Mouse (Mus musculus) MEL (cell line): ENCODE results near the gene Ncapd2. TPM values are rescaled to one million over a fixed set of nuclear protein-coding genes. Genes with fewer than 3 reads are reported as not detected.
"Not testable (repeated sequence)": the region's sequence is repeated elsewhere in the genome, so short reads cannot be mapped to it uniquely, and the experiment has no call there.

Experiments used
- DNase-seq: peaks from one replicate; pipeline ENCODE4 v3.0.0; 2011; ENCODE audit warnings: low read depth, low spot score
- H3K27ac ChIP-seq: 2 replicates; pipeline ENCODE4 v1.5.1; 2012; ENCODE audit warnings: low read depth, mild to moderate bottlenecking, control low read depth, low read length, moderate library complexity; ENCODE audit not compliant: control insufficient read depth
- H3K27me3 ChIP-seq, 2 experiments: fragments of 150-350 bp in 1 of 2; sonication (generic) in 1 of 2; 2 replicates each; pipeline ENCODE4 v1.6.1; 2012; ENCODE audit warnings: low read length in 2 of 2, mild to moderate bottlenecking in 2 of 2, improper control_type of control experiment in 1 of 2, moderate library complexity in 1 of 2; ENCODE audit not compliant: insufficient read depth in 2 of 2, control insufficient read depth in 1 of 2
- H3K36me3 ChIP-seq, 2 experiments: 2 replicates each; pipeline ENCODE4 v1.6.1; 2012 to 2014; ENCODE audit warnings: low read length in 2 of 2, improper control_type of control experiment in 1 of 2, inconsistent platforms in 1 of 2, mild to moderate bottlenecking in 1 of 2; ENCODE audit not compliant: insufficient read depth in 2 of 2, control insufficient read depth in 1 of 2
- H3K4me1 ChIP-seq, 2 experiments: fragments of 150-350 bp in 1 of 2; sonication (generic) in 1 of 2; 2 replicates each; pipeline ENCODE4 v1.6.1; 2012; ENCODE audit warnings: low read length in 2 of 2, improper control_type of control experiment in 1 of 2, mild to moderate bottlenecking in 1 of 2; ENCODE audit not compliant: insufficient read depth in 2 of 2, control insufficient read depth in 1 of 2
- H3K4me3 ChIP-seq, 2 experiments: fragments of 150-350 bp in 1 of 2; sonication (generic) in 1 of 2; 2 replicates each; pipeline ENCODE4 v1.5.1; 2012; ENCODE audit warnings: low read depth in 2 of 2, low read length in 2 of 2, mild to moderate bottlenecking in 2 of 2, moderate library complexity in 2 of 2, control low read depth in 1 of 2, improper control_type of control experiment in 1 of 2; ENCODE audit not compliant: control insufficient read depth in 1 of 2, insufficient read depth in 1 of 2
- H3K79me2 ChIP-seq: 2 replicates; pipeline ENCODE4 v1.6.1; 2012; ENCODE audit warnings: mild to moderate bottlenecking, low read length, moderate library complexity; ENCODE audit not compliant: control insufficient read depth, poor library complexity, insufficient read depth
- H3K9ac ChIP-seq: 2 replicates; pipeline ENCODE4 v1.6.1; 2012; ENCODE audit warnings: low read depth, mild to moderate bottlenecking, control low read depth, low read length, moderate library complexity; ENCODE audit not compliant: control insufficient read depth, poor library complexity, severe bottlenecking
- H3K9me3 ChIP-seq: fragments of 150-350 bp; sonication (generic); replicated peaks from 2 replicates; pipeline ENCODE4 v1.6.1; 2012; ENCODE audit warnings: mild to moderate bottlenecking, low read length, improper control_type of control experiment, moderate library complexity; ENCODE audit not compliant: insufficient read depth
- CTCF ChIP-seq, 3 experiments: IDR thresholded peaks in 2 of 3; conservative IDR thresholded peaks in 1 of 3; 2 replicates each; pipeline ENCODE4 v1.5.1; 2011 to 2012; ENCODE audit warnings: low read length in 3 of 3, low read depth in 2 of 3, mild to moderate bottlenecking in 2 of 3, improper control_type of control experiment in 1 of 3, inconsistent platforms in 1 of 3, mixed read lengths in 1 of 3, moderate library complexity in 1 of 3; ENCODE audit not compliant: control insufficient read depth in 1 of 3, insufficient read depth in 1 of 3, poor library complexity in 1 of 3, severe bottlenecking in 1 of 3
- EP300 ChIP-seq, 2 experiments: IDR thresholded peaks; 2 replicates each; pipeline ENCODE4 v1.6.1; 2011; ENCODE audit warnings: improper control_type of control experiment in 2 of 2, low read length in 2 of 2, low read depth in 1 of 2, mild to moderate bottlenecking in 1 of 2
- ETS1 ChIP-seq: IDR thresholded peaks from 2 replicates; pipeline ENCODE4 v1.6.1; 2012; ENCODE audit warnings: low read depth, mild to moderate bottlenecking, inconsistent platforms, low read length, improper control_type of control experiment, moderate library complexity
- GATA1 ChIP-seq: IDR thresholded peaks from 2 replicates; pipeline ENCODE4 v1.6.1; 2011; ENCODE audit warnings: low read depth, low read length, improper control_type of control experiment
- MAFK ChIP-seq: IDR thresholded peaks from 2 replicates; pipeline ENCODE4 v1.6.1; 2011; ENCODE audit warnings: low read depth, mild to moderate bottlenecking, low read length, improper control_type of control experiment, borderline replicate concordance
- MAX ChIP-seq: IDR thresholded peaks from 2 replicates; pipeline ENCODE4 v1.6.1; 2011; ENCODE audit warnings: low read length, improper control_type of control experiment
- MXI1 ChIP-seq: IDR thresholded peaks from 2 replicates; pipeline ENCODE4 v1.6.1; 2011; ENCODE audit warnings: mild to moderate bottlenecking, low read depth, low read length, improper control_type of control experiment
- NELFE ChIP-seq: IDR thresholded peaks from 2 replicates; pipeline ENCODE4 v1.6.1; 2011; ENCODE audit warnings: low read depth, low read length, improper control_type of control experiment
- POLR2A ChIP-seq, 2 experiments: IDR thresholded peaks; 2 replicates each; pipeline ENCODE4 v1.6.1; 2011 to 2012; ENCODE audit warnings: low read length in 2 of 2, mild to moderate bottlenecking in 2 of 2, control low read depth in 1 of 2, improper control_type of control experiment in 1 of 2, low read depth in 1 of 2, moderate library complexity in 1 of 2; ENCODE audit not compliant: control insufficient read depth in 1 of 2, insufficient read depth in 1 of 2, poor library complexity in 1 of 2
- RAD21 ChIP-seq: IDR thresholded peaks from 2 replicates; pipeline ENCODE4 v1.6.1; 2011; ENCODE audit warnings: mild to moderate bottlenecking, low read depth, low read length, improper control_type of control experiment
- RCOR1 ChIP-seq: IDR thresholded peaks from 2 replicates; pipeline ENCODE4 v1.6.1; 2012; ENCODE audit warnings: low read depth, mild to moderate bottlenecking, inconsistent platforms, low read length, improper control_type of control experiment
- SMC3 ChIP-seq: IDR thresholded peaks from 2 replicates; pipeline ENCODE4 v1.6.1; 2011; ENCODE audit warnings: low read depth, low read length, improper control_type of control experiment
- polyA plus RNA-seq, 2 experiments: library from polyadenylated mRNA; stranded (reverse) in 1 of 2; unstranded in 1 of 2; fragments of >175 nt in 1 of 2; fragments of >200 nt in 1 of 2; gene quantifications; 2 replicates each; pipeline versions ENCODE4 v1.2.1 to v1.2.4; 2012; ENCODE audit warnings: low replicate concordance in 2 of 2, low read depth in 1 of 2; ENCODE audit not compliant: insufficient read length in 2 of 2, insufficient read depth in 1 of 2, missing spikeins in 1 of 2
- total RNA-seq: library from RNA; depleted of rRNA; stranded (reverse); fragments of 300-350 nt; gene quantifications from 2 replicates; pipeline ENCODE4 v1.2.3, GENCODE M21; 2012

Ncapd2 gene
- total and polyA plus RNA-seq, 3 experiments, result 86.6 to 394 TPM; not detected in 1

DNA sequence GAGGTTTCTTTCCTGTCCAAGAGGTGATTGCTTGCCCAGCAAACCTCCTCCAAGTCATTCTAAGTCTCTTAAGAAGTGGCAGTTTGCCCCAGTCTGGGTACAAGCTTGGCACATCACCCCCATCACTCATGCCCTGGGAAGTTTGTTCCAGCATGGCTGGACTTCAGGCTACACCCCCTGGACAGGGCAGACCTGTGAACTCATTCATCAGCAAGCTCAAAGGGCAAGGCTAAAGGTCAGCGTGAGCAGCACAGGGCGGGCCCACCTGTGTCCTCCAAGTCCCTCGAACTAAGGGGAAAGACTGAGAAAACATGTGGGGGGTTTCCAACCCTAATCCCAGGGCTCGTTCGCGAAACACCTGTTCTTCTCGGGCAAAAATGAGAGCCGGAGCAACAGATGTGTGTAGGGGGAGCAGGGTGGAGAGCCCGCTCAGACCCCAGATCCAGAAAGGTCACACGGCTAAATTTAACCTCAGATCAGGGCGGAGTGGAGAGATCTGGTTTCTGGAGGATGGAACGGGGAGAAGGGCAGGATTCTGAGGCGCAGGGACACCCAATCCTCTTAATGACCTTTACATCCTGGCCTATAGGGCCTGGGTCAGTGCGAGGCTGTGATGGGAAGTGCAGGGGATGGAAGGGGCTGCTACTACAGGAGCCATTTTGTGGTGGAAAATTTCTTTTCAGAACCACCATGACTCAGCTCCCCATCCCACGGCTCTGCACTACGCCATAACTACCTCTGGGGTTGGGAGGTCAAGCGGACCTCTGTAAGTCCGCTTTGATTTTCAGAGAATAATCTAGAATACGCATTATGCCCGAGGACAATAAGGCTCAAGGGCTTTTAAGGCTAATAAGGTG, 27.5 kb downstream of the Ncapd2 start:
- Histone ChIP-seq H3K36me3 (peaks cover 0 to 36% of the 10 kb centered on the region in 2 experiments; a peak in 3 of 4 replicates), H3K79me2 (peaks cover 24% of the 10 kb centered on the region)

DNA sequence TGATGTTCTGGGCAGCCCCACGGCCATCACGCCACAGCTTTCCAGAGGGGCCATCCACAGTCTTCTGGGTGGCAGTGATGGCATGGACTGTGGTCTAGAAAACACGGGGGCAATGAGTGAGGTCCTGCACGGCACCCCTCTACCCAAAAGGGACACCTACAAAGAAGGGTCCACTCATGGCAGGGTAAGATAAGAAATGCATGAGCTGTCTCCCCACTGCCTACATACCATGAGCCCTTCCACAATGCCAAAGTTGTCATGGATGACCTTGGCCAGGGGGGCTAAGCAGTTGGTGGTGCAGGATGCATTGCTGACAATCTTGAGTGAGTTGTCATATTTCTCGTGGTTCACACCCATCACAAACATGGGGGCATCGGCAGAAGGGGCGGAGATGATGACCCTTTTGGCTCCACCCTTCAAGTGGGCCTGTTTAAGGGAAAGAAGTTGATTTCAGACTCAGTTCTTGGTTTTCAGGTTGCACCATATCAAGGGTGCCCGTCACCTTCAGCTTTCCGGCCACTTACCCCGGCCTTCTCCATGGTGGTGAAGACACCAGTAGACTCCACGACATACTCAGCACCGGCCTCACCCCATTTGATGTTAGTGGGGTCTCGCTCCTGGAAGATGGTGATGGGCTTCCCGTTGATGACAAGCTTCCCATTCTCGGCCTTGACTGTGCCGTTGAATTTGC, 28.7 kb downstream of the Ncapd2 start:
- peak overlapping the region; percentile 20 for H3K27ac ChIP-seq
- TF ChIP-seq POLR2A (IDR thresholded peaks at IDR 0.05; ENCODE audit: control insufficient read depth in 1 of 2, insufficient read depth in 1 of 2, low read depth in 1 of 2, low read length in 2 of 2, poor library complexity in 1 of 2), result peak in 1 of 2 experiments; percentile 57; a peak in 1 of 4 replicates
- TF ChIP-seq, all 39 proteins: peak for 1; not testable (repeated sequence) for 38
- H3K9me3 ChIP-seq, H3K27me3 ChIP-seq, H3K9ac ChIP-seq: not testable (repeated sequence)
- H3K4me3 ChIP-seq, result peak overlapping the region in 1 of 2 experiments; percentile 5; a peak in 1 of 4 replicates
- H3K4me1 ChIP-seq, result peaks cover 3 to 46% of the 10 kb centered on the region in 2 experiments
- H3K36me3 ChIP-seq, result peaks cover 0 to 36% of the 10 kb centered on the region in 2 experiments; a peak in 3 of 4 replicates
- peaks cover 26% of the 10 kb centered on the region for H3K79me2 ChIP-seq
- DNase-seq, result peak; percentile 47

More for the DNA sequence above, 27.5 kb downstream of the Ncapd2 start:
- Histone ChIP-seq H3K27me3 (no peaks in the 10 kb centered on the region), H3K4me3 (peak overlapping the region; percentile 64 to 74), H3K9me3 (no peaks in the 10 kb centered on the region), H3K27ac (peak overlapping the region; percentile 83), H3K4me1 (peaks cover 3 to 42% of the 10 kb centered on the region in 2 experiments), H3K9ac (peak overlapping the region; percentile 94)
- peak; percentile 56 for DNase-seq
- TF ChIP-seq POLR2A (IDR thresholded peaks at IDR 0.05; ENCODE audit: control insufficient read depth in 1 of 2, insufficient read depth in 1 of 2, low read depth in 1 of 2, low read length in 2 of 2, poor library complexity in 1 of 2) (0 out of 4 replicates have a peak, but pooled peaks of 1 of the 2 experiments have one; percentile 16), GATA1 (no peak), EP300 (IDR thresholded peaks at IDR 0.05; ENCODE audit: low read depth in 1 of 2, low read length in 2 of 2) (0 out of 4 replicates have a peak, but pooled peaks of 1 of the 2 experiments have one; percentile 23), MAX (0 out of 2 replicates have a peak, but pooled peaks have one; percentile 33), MXI1 (no peak; the same call in 1 of the 2 replicates), RCOR1 (0 out of 2 replicates have a peak, but pooled peaks have one; percentile 25), MAFK (no peak), NELFE (0 out of 2 replicates have a peak, but pooled peaks have one; percentile 17)

DNA sequence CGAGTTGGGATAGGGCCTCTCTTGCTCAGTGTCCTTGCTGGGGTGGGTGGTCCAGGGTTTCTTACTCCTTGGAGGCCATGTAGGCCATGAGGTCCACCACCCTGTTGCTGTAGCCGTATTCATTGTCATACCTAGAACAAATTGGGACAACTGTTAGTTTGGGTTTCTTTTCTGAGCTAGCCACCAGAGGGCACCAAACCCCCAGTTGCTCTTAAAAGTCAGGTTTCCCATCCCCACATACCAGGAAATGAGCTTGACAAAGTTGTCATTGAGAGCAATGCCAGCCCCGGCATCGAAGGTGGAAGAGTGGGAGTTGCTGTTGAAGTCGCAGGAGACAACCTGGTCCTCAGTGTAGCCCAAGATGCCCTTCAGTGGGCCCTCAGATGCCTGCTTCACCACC, 29.5 kb downstream of the Ncapd2 start:
- DNase-seq, result peak; percentile 87
- Histone ChIP-seq H3K79me2 (peaks cover 32% of the 10 kb centered on the region), H3K36me3 (peaks cover 0 to 29% of the 10 kb centered on the region in 2 experiments; a peak in 3 of 4 replicates), H3K4me1 (peaks cover 0 to 41% of the 10 kb centered on the region in 2 experiments; a peak in 3 of 4 replicates)
- not testable (repeated sequence) for H3K9ac ChIP-seq, H3K27ac ChIP-seq, H3K27me3 ChIP-seq, H3K9me3 ChIP-seq, H3K4me3 ChIP-seq
- TF ChIP-seq CTCF (IDR thresholded peaks at IDR 0.05 in 2 of 3, conservative IDR thresholded peaks at IDR 0.05 in 1 of 3; ENCODE audit: control insufficient read depth in 1 of 3, insufficient read depth in 1 of 3, low read depth in 2 of 3, low read length in 3 of 3, poor library complexity in 1 of 3, severe bottlenecking in 1 of 3), result peak; percentile 47 to 54 (median 53)
- 0 out of 2 replicates have a peak, but pooled peaks have one; percentile 8 for TF ChIP-seq ETS1
- peak; percentile 39 for TF ChIP-seq SMC3
- peak; percentile 25 for TF ChIP-seq RAD21
- TF ChIP-seq POLR2A (IDR thresholded peaks at IDR 0.05; ENCODE audit: control insufficient read depth in 1 of 2, insufficient read depth in 1 of 2, low read depth in 1 of 2, low read length in 2 of 2, poor library complexity in 1 of 2), result 0 out of 4 replicates have a peak, but pooled peaks of 1 of the 2 experiments have one; percentile 16
